Mouse (Mus musculus) urinary bladder, postnatal 10 days (tissue): ENCODE results near the gene Nodal.

ENCODE experiments used
- DNase-seq: peaks from one replicate; pipeline ENCODE4 v3.0.0; 2022; ENCODE audit warnings: low spot score

Nodal gene

GRCm38 (mm10) chr10:61417672-61418071 is at the start of gene Nodal:
Nodal (plus strand) TSS chr10:61417972.
- DNase-seq: no peak

GRCm38 (mm10) chr10:61369755-61370154 is 48.0 kb upstream of the Nodal start:
- no peak for DNase-seq

- no peak for DNase-seq
Observed at GRCm38 (mm10) chr10:61370273-61370979, 47.3 kb upstream of the Nodal start.

- no peak for DNase-seq
Observed at GRCm38 (mm10) chr10:61371884-61372584, 45.7 kb upstream of the Nodal start.

- DNase-seq: no peak
Observed at GRCm38 (mm10) chr10:61372585-61372923, 45.2 kb upstream of the Nodal start.

GRCm38 (mm10) chr10:61374076-61374475 is 43.7 kb upstream of the Nodal start:
- DNase-seq: no peak

GRCm38 (mm10) chr10:61374771-61375481 is 42.8 kb upstream of the Nodal start:
- DNase-seq: no peak

- DNase-seq: no peak
Observed at GRCm38 (mm10) chr10:61378050-61378449, 39.7 kb upstream of the Nodal start.

GRCm38 (mm10) chr10:61378698-61379097 is 39.1 kb upstream of the Nodal start:
- no peak for DNase-seq

GRCm38 (mm10) chr10:61379340-61380040 is 38.3 kb upstream of the Nodal start:
- no peak for DNase-seq

- no peak for DNase-seq
Observed at GRCm38 (mm10) chr10:61380186-61380585, 37.6 kb upstream of the Nodal start.

- no peak for DNase-seq
Observed at GRCm38 (mm10) chr10:61381823-61382222, 35.9 kb upstream of the Nodal start.

GRCm38 (mm10) chr10:61382281-61382731 is 35.5 kb upstream of the Nodal start:
- DNase-seq: no peak

- DNase-seq: no peak
Observed at GRCm38 (mm10) chr10:61383021-61383714, 34.6 kb upstream of the Nodal start, which contains the start of gene Pald1. Pald1 (minus strand) TSS chr10:61383530.

- no peak for DNase-seq
Observed at GRCm38 (mm10) chr10:61383715-61384047, 34.1 kb upstream of the Nodal start.

- no peak for DNase-seq
Observed at GRCm38 (mm10) chr10:61385174-61385573, 32.6 kb upstream of the Nodal start.

- DNase-seq: no peak
Observed at GRCm38 (mm10) chr10:61386284-61386683, 31.5 kb upstream of the Nodal start.

GRCm38 (mm10) chr10:61389020-61389419 is 28.8 kb upstream of the Nodal start:
- DNase-seq: no peak

- DNase-seq: no peak
Observed at GRCm38 (mm10) chr10:61390148-61390547, 27.6 kb upstream of the Nodal start.

GRCm38 (mm10) chr10:61392584-61392983 is 25.2 kb upstream of the Nodal start:
- no peak for DNase-seq

GRCm38 (mm10) chr10:61394476-61395136 is 23.2 kb upstream of the Nodal start:
- no peak for DNase-seq
